Mouse (Mus musculus): ENCODE results near the gene Elmod3. TPM values are rescaled to one million over a fixed set of nuclear protein-coding genes. Genes with fewer than 3 reads are reported as not detected.

The Elmod3 gene
- polyA plus RNA-seq, 1 experiment from 2014 or later: 5.1 TPM

DNA sequence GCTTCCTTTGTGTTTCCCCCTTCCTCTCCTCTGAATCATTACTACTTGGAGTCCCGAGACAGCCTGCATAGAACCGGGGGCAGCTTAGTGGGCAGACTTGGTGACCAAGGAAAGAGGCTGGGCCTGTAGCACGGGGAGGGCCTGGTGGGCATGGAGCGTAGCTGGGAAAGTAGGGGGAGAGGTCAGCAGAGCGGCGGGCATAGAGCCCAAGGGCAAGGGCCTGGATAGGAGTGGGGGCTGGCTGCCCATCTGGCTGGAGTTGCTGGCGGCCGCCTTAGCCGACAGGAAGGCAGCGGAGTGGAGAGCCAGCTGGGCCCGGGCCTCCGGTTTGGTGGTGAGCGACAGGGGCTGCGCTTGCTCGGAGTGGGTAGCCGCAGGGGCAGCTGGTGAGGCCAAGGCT is 29.1 kb upstream of the Elmod3 start:
- Histone ChIP-seq H3K36me3 (0 out of 2 replicates have a peak, but pooled peaks cover 2% of the 10 kb centered on the region), H3K27ac (no peak overlapping the region), H3K4me2 (no peak overlapping the region), H3K27me3 (no peaks in the 10 kb centered on the region), H3K9ac (no peak overlapping the region), H3K9me3 (replicated peaks) (no peaks in the 10 kb centered on the region), H3K4me3 (replicated peaks) (no peak overlapping the region), H3K4me1 (replicated peaks) (no peaks in the 10 kb centered on the region)
- no peak for ATAC-seq (ENCODE audit: low read depth)
- WGBS (ENCODE audit: insufficient replicate concordance): 85% methylated on average over 16 of the region's 16 CpGs
- no peak for DNase-seq

DNA sequence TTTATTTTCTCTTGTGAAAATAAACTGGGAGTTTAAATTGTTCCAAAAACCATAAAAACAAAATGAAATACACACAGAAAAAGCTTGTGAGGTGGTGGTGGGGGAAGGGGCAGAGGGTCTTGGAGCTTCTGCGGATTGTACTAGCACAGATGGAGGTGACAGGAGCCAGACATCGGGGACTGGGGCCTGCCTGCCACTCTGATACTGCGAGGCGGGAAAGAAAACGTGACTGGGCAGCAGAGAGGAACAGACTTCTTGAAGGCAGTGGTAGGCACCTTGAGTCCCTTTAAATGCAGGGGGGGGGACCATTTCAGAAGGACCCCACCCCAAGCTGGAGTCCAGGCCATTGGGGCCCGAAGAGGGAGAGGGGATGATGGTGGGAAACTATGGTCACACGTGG is 28.2 kb upstream of the Elmod3 start:
- no peak overlapping the region for H3K4me3 ChIP-seq (replicated peaks)
- no peaks in the 10 kb centered on the region for H3K27me3 ChIP-seq
- no peak overlapping the region for H3K9ac ChIP-seq
- peaks cover 3% of the 10 kb centered on the region for H3K4me1 ChIP-seq (replicated peaks)
- 67% methylated on average over 7 of the region's 7 CpGs for WGBS (ENCODE audit: insufficient replicate concordance)
- H3K27ac ChIP-seq: no peak overlapping the region
- DNase-seq: no peak
- no peak for ATAC-seq (ENCODE audit: low read depth)
- H3K9me3 ChIP-seq (replicated peaks): no peaks in the 10 kb centered on the region
- 0 out of 2 replicates have a peak, but pooled peaks cover 2% of the 10 kb centered on the region for H3K36me3 ChIP-seq
- no peak overlapping the region for H3K4me2 ChIP-seq

DNA sequence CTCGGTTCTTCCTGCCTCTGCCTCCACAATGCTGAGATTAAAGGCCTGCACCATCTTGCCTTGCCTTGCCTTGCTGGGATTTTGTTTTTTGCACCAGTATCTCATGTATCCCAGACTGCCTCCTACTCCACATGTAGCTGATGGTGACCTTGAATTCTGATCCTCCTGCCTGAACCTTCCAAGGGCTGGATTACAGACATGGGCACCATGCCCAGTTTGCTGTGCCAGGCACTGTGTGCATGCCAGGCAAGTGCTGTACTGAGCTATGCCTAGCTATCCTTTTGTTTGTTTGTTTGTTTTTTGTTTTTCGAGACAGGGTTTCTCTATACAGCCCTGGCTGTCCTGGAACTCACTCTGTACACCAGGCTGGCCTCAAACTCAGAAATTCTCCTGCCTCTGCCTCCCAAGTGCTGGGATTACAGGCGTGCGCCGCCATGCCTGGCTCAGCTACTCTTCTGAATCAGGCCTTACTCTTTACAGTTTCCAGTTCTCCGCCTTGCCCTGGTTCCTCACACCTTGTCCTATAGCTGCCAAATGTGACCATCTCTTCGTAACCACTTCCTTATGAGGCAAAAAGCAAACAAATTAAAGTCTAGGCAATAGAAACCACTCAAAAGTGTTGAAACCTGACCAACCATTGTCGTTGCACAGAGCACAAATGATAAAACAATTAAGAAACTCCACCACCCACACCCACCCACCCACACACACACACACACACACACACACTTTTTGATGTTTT is 25.6 kb upstream of the Elmod3 start:
- Histone ChIP-seq H3K4me1 (replicated peaks) (peaks cover 7% of the 10 kb centered on the region), H3K4me3 (replicated peaks) (no peak overlapping the region), H3K27ac (no peak overlapping the region), H3K9ac (no peak overlapping the region), H3K4me2 (no peak overlapping the region), H3K36me3 (no peaks in the 10 kb centered on the region), H3K9me3 (replicated peaks) (no peaks in the 10 kb centered on the region), H3K27me3 (no peaks in the 10 kb centered on the region)
- ATAC-seq (ENCODE audit: low read depth) (no peak), DNase-seq (no peak)
- 64% methylated on average over 8 of the region's 8 CpGs for WGBS (ENCODE audit: insufficient replicate concordance)

DNA sequence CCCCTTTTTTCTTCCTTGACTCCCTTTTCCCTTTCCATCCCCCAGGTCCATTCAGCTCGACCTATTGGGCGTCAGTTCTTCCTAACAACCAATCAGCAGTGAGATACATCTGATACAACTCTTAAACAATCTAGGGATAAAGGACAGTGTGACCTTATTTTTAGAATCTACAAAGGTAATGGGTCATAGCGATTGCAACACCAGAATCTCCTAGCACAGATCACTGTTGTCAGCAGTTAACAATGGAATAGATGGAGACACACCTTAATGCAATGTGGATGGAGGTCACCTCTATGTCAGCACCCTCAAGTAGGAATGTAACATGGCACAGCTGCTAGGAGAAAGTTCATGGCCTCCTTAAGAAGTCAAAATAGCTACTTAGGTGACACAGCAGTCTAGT is 24.7 kb upstream of the Elmod3 start:
- H3K4me3 ChIP-seq (replicated peaks): no peak overlapping the region
- no peak overlapping the region for H3K4me2 ChIP-seq

DNA sequence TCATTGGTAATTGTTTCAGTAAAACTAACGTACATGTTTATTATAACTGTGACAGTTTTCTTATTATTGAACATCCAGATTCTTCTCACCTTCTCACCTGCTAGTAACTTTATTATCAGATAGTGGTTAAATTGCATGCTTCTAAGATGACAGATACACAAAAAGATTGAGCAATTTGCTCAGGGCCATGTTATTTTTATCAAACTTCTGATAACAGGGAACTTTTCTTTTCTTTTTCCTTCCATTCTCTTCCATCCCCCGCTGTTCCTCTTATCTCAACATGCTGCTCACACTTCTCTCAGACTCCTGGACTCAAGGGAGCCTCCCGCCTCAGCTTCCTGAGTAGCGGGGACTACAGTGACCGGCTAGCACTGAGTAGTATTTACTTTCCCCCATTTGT is 22.7 kb upstream of the Elmod3 start:
- DNase-seq (no peak), ATAC-seq (ENCODE audit: low read depth) (no peak)
- no peak overlapping the region for H3K4me3 ChIP-seq (replicated peaks)
- no peaks in the 10 kb centered on the region for H3K36me3 ChIP-seq
- WGBS (ENCODE audit: insufficient replicate concordance): 31% methylated on average over 5 of the region's 5 CpGs
- H3K4me1 ChIP-seq (replicated peaks): peaks cover 24% of the 10 kb centered on the region
- H3K4me2 ChIP-seq: no peak overlapping the region
- H3K9me3 ChIP-seq (replicated peaks): no peaks in the 10 kb centered on the region
- no peak overlapping the region for H3K9ac ChIP-seq
- H3K27ac ChIP-seq: no peak overlapping the region
- H3K27me3 ChIP-seq: no peaks in the 10 kb centered on the region

More for the DNA sequence above, 24.7 kb upstream of the Elmod3 start:
- ATAC-seq (ENCODE audit: low read depth): no peak
- DNase-seq: no peak
- Histone ChIP-seq H3K9me3 (replicated peaks) (no peaks in the 10 kb centered on the region), H3K27me3 (no peaks in the 10 kb centered on the region), H3K27ac (no peak overlapping the region), H3K36me3 (no peaks in the 10 kb centered on the region), H3K9ac (no peak overlapping the region), H3K4me1 (replicated peaks) (peaks cover 12% of the 10 kb centered on the region)
- WGBS (ENCODE audit: insufficient replicate concordance): 58% methylated on average over 3 of the region's 3 CpGs

DNA sequence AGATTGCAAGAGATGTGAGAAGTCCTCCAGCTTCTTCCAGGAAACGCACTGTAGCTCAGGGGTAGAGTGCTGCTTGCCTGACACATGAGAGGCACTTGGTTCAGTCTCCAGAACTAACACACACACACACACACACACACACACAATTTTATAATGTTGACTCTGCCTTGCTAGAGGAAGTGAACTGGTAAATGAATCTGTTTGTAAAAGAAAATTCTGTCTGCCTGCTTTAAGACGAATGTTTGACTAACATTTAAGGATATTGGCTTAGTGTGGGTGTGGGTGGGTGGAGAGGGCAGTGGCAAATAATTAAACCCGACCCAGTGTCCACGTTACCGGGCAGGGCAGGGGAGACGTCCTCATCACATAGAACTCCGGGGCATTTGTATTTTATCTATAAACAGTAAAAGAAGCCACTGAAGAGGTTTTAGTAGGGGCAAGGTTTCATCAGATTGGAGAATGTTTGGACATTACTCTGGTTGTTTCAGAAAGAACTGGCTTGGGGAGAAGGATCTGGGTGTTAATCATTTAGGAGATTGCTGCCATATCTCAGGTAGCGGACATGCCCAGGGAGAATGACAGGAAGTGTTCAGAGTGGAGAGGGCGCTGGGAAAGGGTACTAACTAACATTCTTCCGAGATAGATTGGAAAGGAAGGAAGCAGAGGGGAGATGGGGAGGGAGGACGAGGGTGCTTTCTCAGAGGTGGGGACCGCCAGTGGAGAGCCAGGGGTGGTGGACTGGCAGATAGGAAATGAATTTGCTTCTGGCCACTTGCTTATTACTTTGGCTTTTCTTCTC is 21.7 kb upstream of the Elmod3 start:
- peak overlapping the region; percentile 20 for H3K4me2 ChIP-seq
- DNase-seq (no peak), ATAC-seq (ENCODE audit: low read depth) (no peak)
- peaks cover 33% of the 10 kb centered on the region for H3K4me1 ChIP-seq (replicated peaks)
- H3K4me3 ChIP-seq (replicated peaks): 0 out of 2 replicates have a peak overlapping the region, but pooled peaks have one; percentile 1
- H3K9ac ChIP-seq: no peak overlapping the region
- no peaks in the 10 kb centered on the region for H3K9me3 ChIP-seq (replicated peaks)
- no peaks in the 10 kb centered on the region for H3K36me3 ChIP-seq
- H3K27me3 ChIP-seq: no peaks in the 10 kb centered on the region
- peak overlapping the region; percentile 19 for H3K27ac ChIP-seq
- 16% methylated on average over 12 of the region's 12 CpGs for WGBS (ENCODE audit: insufficient replicate concordance)

DNA sequence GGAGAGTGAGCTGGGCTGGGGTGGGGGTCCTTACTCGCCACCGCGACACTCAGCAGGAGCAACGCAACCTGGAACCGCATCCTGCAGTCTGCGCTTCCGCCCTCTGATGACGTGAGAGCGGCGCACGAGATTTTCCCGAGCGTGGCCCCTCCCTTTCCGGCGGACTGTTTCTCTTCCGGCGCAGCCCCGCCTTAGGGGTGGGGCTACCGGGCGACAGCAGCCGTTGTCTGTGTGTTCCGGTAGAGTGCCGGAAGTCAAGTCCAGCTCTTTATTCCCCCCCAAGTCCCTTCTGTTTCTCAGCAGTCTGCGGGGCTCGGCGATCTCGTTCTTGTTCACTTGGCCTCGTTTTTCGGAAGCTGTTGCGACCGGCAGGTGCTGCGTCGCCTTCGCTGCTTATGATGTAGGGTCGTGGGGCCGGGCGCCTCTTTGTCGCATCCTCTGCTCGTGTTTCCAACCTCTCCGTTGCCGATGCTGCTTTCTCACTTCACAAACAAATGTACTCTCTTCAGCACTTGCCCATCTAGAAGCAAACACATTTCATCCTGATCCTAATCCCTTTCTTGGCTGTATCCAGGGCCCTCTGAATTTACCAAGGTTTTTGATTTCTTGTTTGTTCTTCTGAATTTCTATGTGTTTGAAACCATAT is 18.6 kb upstream of the Elmod3 start, which contains the start of gene Tgoln1:
TSS of gene Tgoln1 (minus strand) at position 358 of the 646 bp plus-strand sequence.
- H3K27ac ChIP-seq: peak within 1 kb of the TSS; percentile 87
- DNase-seq (peak; percentile 92), ATAC-seq (ENCODE audit: low read depth) (peak; percentile 95)
- peak within 1 kb of the TSS; percentile 87 for H3K9ac ChIP-seq
- H3K4me1 ChIP-seq (replicated peaks): peaks cover 51% of the 10 kb centered on the region
- no peaks in the 10 kb centered on the region for H3K9me3 ChIP-seq (replicated peaks)
- peak within 1 kb of the TSS; percentile 89 for H3K4me3 ChIP-seq (replicated peaks)
- H3K4me2 ChIP-seq: peak within 1 kb of the TSS; percentile 96
- WGBS (ENCODE audit: insufficient replicate concordance): under 1% methylated on average over 41 of the region's 41 CpGs
- H3K36me3 ChIP-seq: peaks cover 18% of the 10 kb centered on the region
- H3K27me3 ChIP-seq: no peaks in the 10 kb centered on the region

DNA sequence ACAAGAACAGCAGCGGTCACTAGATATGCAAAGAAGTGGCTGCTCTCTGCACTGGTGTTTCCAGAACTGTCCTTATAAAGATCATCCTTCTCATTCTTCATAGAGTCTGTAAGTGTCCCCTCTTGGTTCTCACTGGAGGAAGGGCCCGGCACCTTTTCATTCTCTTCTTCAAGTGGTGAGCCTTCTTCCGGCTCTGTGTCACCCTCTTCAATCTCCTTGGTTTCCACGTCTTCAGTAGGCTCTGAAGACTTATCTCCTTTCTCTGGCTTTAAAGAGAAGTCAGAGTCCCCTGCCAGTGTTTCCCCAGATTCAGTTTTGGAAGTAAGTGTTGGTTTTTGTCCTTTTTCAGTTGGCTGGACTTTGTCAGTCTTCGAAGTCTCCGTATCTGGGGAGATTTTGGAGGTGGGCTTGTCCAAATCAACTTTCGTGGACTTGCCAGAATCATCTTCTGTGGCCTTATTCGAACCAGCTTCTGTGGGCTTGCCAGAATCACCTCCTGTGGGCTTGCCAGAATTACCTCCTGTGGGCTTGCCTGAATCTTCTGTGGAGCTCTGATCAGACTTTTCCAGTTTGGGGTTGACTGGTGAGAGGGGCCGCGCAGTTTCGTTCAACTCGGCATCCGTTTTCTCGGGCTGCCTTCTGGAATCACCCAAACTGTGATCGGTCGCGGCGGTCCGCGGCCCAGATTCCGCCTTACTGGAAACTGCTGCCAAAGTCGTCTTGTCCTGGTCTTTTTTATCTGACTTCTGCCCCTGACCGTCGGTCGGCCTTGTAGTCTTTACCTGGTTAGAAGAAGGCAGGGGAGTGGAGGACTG is 17.6 kb upstream of the Elmod3 start:
- Histone ChIP-seq H3K4me3 (replicated peaks) (peak overlapping the region; percentile 89), H3K9me3 (replicated peaks) (no peaks in the 10 kb centered on the region), H3K36me3 (peaks cover 28% of the 10 kb centered on the region), H3K9ac (peak overlapping the region; percentile 87), H3K4me2 (peak overlapping the region; percentile 96), H3K4me1 (replicated peaks) (peaks cover 45% of the 10 kb centered on the region), H3K27ac (peak overlapping the region; percentile 47; the same call in 1 of the 2 replicates), H3K27me3 (no peaks in the 10 kb centered on the region)
- 0 out of 2 replicates have a peak, but pooled peaks have one; percentile 3 for ATAC-seq (ENCODE audit: low read depth)
- no peak for DNase-seq
- 12% methylated on average over 25 of the region's 25 CpGs for WGBS (ENCODE audit: insufficient replicate concordance)

DNA sequence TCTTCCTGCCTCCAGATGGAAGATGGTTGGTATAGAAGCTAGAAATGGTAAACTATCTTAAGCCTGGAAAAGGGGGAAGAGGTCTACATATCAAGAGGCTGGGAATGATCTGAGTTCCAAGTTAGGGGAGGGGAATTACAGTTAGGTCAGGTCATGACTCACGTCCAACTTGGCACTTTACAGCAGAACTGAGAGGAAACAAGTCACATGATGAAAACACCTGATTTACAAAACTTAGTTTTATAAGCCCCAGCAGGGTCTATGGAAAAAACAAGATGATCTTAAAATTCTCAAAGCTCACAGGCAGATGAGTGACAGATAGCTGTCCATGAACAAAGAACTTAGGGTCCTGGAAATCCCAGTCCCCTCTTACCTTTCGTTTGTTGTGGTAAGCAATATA is 16.9 kb upstream of the Elmod3 start:
- no peak for ATAC-seq (ENCODE audit: low read depth)
- H3K4me2 ChIP-seq: peak overlapping the region; percentile 96
- H3K9ac ChIP-seq: peak overlapping the region; percentile 87
- peaks cover 45% of the 10 kb centered on the region for H3K4me1 ChIP-seq (replicated peaks)
- H3K27me3 ChIP-seq: no peaks in the 10 kb centered on the region
- WGBS (ENCODE audit: insufficient replicate concordance): 24% methylated on average over 2 of the region's 2 CpGs
- no peak overlapping the region for H3K27ac ChIP-seq
- H3K36me3 ChIP-seq: peaks cover 35% of the 10 kb centered on the region
- no peaks in the 10 kb centered on the region for H3K9me3 ChIP-seq (replicated peaks)
- H3K4me3 ChIP-seq (replicated peaks): peak overlapping the region; percentile 89
- no peak for DNase-seq

DNA sequence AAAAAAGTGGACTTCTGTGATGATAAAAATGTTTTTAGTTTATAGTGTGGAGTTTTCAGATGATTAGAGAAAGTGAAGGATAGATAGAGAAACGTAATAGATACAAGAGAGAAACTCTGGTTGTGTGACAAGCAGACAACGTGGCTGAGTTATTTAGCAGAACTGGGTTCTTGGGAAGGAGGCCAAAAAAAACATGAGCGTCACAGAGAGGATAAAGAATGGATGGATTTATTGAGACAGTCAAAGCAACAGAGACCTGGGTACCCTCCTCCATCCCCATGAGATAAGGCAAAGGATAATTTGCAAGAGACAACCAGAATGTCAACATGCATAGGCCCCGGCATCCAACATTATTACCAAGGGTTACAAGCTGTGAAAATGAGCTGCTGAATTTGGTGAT is 12.0 kb upstream of the Elmod3 start:
- DNase-seq: no peak
- no peak overlapping the region for H3K4me3 ChIP-seq (replicated peaks)
- no peak overlapping the region for H3K27ac ChIP-seq
- WGBS (ENCODE audit: insufficient replicate concordance): 82% methylated on average over 4 of the region's 4 CpGs
- H3K9me3 ChIP-seq (replicated peaks): no peaks in the 10 kb centered on the region
- peaks cover 76% of the 10 kb centered on the region for H3K36me3 ChIP-seq
- no peaks in the 10 kb centered on the region for H3K27me3 ChIP-seq
- H3K9ac ChIP-seq: no peak overlapping the region
- H3K4me1 ChIP-seq (replicated peaks): peaks cover 21% of the 10 kb centered on the region
- H3K4me2 ChIP-seq: no peak overlapping the region
- no peak for ATAC-seq (ENCODE audit: low read depth)

Measured in liver, embryonic 13.5 days (tissue).